Mouse (Mus musculus) thymus, adult 2 months (tissue): ENCODE measurements around the gene Tbx6. TPM values are rescaled to one million over a fixed set of nuclear protein-coding genes. Genes with fewer than 3 reads are reported as not detected.

Experiments used
- DNase-seq: peaks from one replicate; pipeline ENCODE4 v3.0.0; 2021
- H3K27ac ChIP-seq: fragments of 200-500 bp; 2 replicates; pipeline ENCODE4 v1.5.1; 2012; ENCODE audit warnings: low read length, control low read depth; ENCODE audit not compliant: control insufficient read depth, insufficient read depth
- H3K27me3 ChIP-seq: fragments of 200-500 bp; 2 replicates; pipeline ENCODE4 v1.6.1; 2012; ENCODE audit warnings: mild to moderate bottlenecking, low read length, moderate library complexity, mixed read lengths; ENCODE audit not compliant: control insufficient read depth, insufficient read depth
- H3K36me3 ChIP-seq: fragments of 200-500 bp; 2 replicates; pipeline ENCODE4 v1.6.1; 2012; ENCODE audit warnings: mild to moderate bottlenecking, low read length, moderate library complexity; ENCODE audit not compliant: control insufficient read depth, insufficient read depth
- H3K4me1 ChIP-seq: fragments of 200-500 bp; replicated peaks from 2 replicates; pipeline ENCODE4 v1.6.1; 2012; ENCODE audit warnings: low read length; ENCODE audit not compliant: control insufficient read depth, insufficient read depth
- H3K4me3 ChIP-seq: fragments of 200-500 bp; 2 replicates; pipeline ENCODE4 v1.5.1; 2012; ENCODE audit warnings: mild to moderate bottlenecking, low read length, control low read depth, moderate library complexity; ENCODE audit not compliant: control insufficient read depth, insufficient read depth
- CTCF ChIP-seq: fragments of 200-500 bp; IDR thresholded peaks from 2 replicates; pipeline ENCODE4 v1.5.1; 2012; ENCODE audit warnings: mild to moderate bottlenecking, control low read depth, low read length, moderate library complexity, borderline replicate concordance; ENCODE audit not compliant: control insufficient read depth, poor library complexity, insufficient read depth; ENCODE audit errors: extremely low read depth
- POLR2A ChIP-seq: fragments of 200-500 bp; IDR thresholded peaks from 2 replicates; pipeline ENCODE4 v1.6.1; 2012; ENCODE audit warnings: mild to moderate bottlenecking, low read length, control low read depth, moderate library complexity; ENCODE audit not compliant: control insufficient read depth, poor library complexity, insufficient read depth; ENCODE audit errors: extremely low read depth
- WGBS: fragments of 180-500 bp; shearing (Covaris S2); methylation state at CpG from one replicate; pipeline ENCODE4 v1.1.7; 2018; 5-methylcytosine and 5-hydroxymethylcytosine counted together
- polyA plus RNA-seq: library from polyadenylated mRNA; depleted of rRNA; stranded (reverse); fragments of >200 nt; gene quantifications from 2 replicates; pipeline ENCODE4 v1.2.3, GENCODE M21; 2012

Tbx6 gene
- polyA plus RNA-seq, 1 experiment: 37.9 TPM

DNA sequence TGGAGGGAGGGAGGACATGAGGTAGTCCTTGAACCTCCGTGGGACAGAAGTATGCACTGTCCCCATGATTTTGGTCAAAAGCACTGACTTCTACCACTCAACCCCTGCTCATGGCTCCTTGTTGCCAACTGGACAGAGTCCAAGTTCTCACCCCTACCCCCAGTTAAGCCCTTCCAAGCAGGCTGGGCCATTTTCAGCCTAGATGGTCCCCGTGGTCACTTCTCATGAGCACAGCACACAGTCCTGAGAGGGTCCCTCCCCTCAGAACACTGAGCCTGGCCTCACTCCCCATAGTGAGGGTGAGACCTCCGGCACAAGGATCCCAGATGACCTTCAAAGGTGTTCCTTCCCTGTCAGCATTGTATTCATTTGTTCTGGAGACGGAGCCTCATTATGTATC lies 7.9 kb downstream of the Tbx6 start:
- no peak for TF ChIP-seq CTCF
- TF ChIP-seq POLR2A: no peak
- H3K4me3 ChIP-seq: no peak overlapping the region
- H3K36me3 ChIP-seq: peaks cover 54% of the 10 kb centered on the region
- DNase-seq: no peak
- no peaks in the 10 kb centered on the region for H3K27me3 ChIP-seq
- no peak overlapping the region for H3K27ac ChIP-seq
- WGBS: 97% methylated on average over 4 of the region's 4 CpGs
- H3K4me1 ChIP-seq: peaks cover 15% of the 10 kb centered on the region

DNA sequence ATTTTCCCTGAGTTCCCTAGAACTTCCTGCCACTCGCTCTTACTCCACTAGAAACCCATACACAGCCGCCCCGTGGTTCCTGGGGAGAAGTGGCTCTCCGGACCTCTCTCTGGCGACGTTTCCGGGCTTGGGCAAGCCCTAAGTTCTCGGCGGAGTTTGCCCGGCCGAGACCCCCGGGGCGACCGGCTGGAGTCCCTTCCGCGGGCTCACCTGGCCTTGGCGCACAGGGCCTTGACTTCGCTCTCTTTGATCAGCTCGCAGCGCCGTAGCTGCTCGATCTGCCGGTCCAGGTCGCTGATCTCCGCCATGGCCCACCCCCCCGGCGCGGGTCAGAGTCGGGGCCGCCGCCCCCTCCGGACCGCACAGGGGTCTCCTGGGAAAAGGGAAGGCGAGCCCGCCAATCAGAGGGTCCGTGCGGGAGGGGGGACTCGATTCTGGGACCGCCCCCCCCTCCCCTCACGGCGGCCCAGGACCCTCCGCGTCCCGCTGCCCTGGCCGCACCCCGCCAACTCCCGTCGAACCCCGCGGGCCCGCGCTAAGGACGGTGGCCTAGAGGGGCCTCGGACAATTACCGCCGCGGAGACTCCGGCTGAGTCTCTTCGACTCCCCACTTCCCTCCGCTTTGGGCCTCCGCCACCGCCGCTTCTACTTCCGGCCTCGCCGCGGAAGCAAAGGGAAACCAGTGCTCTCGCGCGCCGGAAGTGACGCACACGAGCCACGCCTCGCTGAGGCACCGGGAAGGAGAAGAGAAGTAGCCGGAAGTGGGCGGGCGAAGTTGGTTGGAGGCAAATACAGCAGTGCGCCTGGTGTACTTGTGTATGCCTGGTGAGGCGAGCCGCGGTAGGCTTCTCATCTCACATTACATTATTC lies 10.8 kb downstream of the Tbx6 start, which contains the start of gene Ppp4c:
Ppp4c (minus strand) TSS at position 646 of the 870 bp plus-strand sequence.
- H3K36me3 ChIP-seq: peaks cover 29% of the 10 kb centered on the region
- no peaks in the 10 kb centered on the region for H3K27me3 ChIP-seq
- TF ChIP-seq POLR2A (peak; percentile 96), CTCF (no peak)
- DNase-seq: peak; percentile 96
- whole genome bisulfite sequencing: under 1% methylated on average over 82 of the region's 83 CpGs
- peaks cover 23% of the 10 kb centered on the region for H3K4me1 ChIP-seq
- peak within 1 kb of the TSS; percentile 87 for H3K4me3 ChIP-seq
- peak within 1 kb of the TSS; percentile 75 for H3K27ac ChIP-seq

DNA sequence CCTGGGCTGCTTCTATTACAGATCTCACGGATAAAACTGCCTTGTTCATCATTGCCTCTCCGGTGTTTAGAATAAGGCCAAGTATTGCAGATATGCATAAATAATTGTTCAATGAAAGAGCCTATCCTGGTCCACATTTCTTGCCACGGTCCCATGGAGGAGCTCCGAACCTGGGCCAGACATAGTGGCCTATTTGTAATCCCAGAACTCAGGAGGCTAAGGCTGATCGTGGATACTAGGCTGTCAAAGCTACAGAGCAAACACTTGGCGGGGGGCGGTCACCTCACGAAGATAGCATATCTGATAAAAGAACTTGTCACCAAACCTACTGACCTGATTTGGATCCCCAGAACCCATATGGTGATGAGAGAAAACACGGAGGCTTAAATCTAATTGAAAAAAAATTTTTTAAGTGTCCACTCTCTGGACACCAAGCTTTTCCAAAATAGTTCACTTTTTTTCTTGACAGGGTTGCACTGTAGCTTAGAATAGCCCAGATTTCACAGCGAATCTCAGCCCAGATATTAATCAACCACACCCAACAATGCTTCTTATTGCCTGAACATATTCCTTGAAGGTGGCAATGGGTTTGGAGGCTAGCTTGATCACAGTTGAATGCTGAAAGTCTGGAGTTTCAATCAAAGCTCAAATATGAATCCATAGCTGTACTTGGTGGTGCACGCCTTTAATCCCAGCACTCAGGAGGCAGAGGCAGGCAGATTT lies 11.6 kb downstream of the Tbx6 start:
- TF ChIP-seq CTCF (no peak), POLR2A (no peak)
- WGBS: 38% methylated on average over 11 of the region's 11 CpGs
- H3K36me3 ChIP-seq: peaks cover 21% of the 10 kb centered on the region

DNA sequence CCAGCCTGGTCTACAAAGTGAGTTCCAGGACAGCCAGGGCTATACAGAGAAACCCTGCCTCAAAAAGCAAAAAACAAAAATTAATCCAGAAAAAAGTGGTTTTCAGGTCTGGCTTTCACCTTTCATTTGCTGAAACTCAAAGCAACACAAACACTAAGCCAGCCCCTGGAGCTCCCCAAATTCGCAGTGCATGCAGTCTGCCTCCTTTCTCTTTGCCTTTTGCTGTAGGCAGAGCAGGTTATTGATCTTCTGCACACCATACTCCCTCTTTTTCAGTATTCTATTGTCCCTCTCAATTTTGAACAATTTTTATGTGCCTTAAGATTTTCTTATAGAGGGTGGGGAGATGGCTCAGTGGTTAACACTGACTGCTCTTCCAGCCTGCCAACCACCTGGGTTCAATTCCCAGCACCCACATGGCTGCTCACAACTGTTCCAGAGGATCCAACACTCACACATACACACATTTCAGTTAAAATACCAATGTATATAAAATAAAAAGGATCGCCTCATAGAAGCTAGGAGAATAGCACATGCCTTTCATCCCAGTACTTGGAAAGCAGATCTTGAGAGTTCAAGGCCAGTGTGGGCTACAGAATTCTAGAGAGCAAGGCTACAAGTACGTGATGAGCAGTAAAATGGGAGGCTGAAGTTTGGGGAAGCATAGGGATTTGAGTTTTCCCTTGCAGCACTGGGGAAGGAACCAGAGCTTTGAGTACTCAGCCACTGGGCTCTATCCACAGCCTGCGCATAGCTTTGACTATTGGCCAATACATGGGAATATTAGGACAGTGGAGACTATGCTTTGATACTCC lies 12.4 kb downstream of the Tbx6 start:
- peaks cover 14% of the 10 kb centered on the region for H3K36me3 ChIP-seq
- H3K27ac ChIP-seq: peak overlapping the region; percentile 82
- WGBS: 90% methylated on average over 4 of the region's 4 CpGs
- no peaks in the 10 kb centered on the region for H3K27me3 ChIP-seq
- TF ChIP-seq POLR2A (no peak), CTCF (no peak)
- no peak for DNase-seq
- no peak overlapping the region for H3K4me3 ChIP-seq
- H3K4me1 ChIP-seq: peaks cover 35% of the 10 kb centered on the region

More for the DNA sequence above, 11.6 kb downstream of the Tbx6 start:
- no peak for DNase-seq
- H3K27me3 ChIP-seq: no peaks in the 10 kb centered on the region
- peak overlapping the region; percentile 75 for H3K27ac ChIP-seq
- H3K4me1 ChIP-seq: peaks cover 31% of the 10 kb centered on the region
- no peak overlapping the region for H3K4me3 ChIP-seq

DNA sequence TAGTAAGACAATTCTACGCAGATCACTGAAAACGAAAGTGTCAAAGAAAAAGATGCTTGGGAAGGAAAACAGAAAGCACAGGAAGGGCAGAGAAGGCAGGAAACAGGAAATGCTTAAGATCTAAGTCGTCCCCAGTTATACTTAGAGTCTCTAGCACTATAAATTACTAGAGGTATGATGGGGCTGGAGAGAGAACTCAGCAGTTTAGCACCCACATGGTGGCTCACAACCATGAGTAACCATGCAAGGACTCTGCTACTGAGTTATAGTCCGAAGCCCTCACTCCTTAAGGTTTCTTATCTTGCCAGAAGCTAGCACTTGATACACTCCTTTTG lies 13.0 kb downstream of the Tbx6 start:
- TF ChIP-seq CTCF (no peak), POLR2A (no peak)
- H3K4me3 ChIP-seq: no peak overlapping the region
- H3K36me3 ChIP-seq: peaks cover 8% of the 10 kb centered on the region; the same call in 1 of the 2 replicates
- WGBS: 26% methylated on average over 4 of the region's 4 CpGs
- H3K27ac ChIP-seq: peak overlapping the region; percentile 82
- DNase-seq: no peak
- H3K4me1 ChIP-seq: peaks cover 35% of the 10 kb centered on the region
- no peaks in the 10 kb centered on the region for H3K27me3 ChIP-seq
